Mouse (Mus musculus) ovary, adult 18-20 months (tissue): ENCODE results near the gene Negr1.

Source experiments
- DNase-seq: peaks from one replicate; pipeline ENCODE4 v3.0.0; 2022; ENCODE audit warnings: low spot score, mixed read lengths

Negr1 gene

DNA sequence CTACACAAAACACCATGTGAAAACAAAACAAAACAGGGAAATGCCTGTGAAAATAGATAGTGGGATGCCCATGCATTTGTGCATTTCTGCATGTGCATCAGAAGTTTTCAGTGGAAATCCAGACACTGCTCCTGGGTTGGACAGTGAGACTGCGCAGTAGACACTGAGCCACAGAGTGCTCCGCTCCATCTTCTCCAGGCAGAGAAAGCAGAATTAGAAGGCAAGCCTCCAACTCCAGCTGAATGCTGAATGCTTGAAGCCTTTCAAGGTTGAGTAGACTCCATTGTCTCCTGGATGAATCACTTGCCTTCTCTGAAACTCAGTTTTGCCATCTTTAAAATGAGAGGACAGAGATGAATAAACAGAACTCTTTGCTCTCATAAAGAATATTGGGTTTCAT is 546.6 kb downstream of the Negr1 start:
- no peak for DNase-seq

GRCm38 (mm10) chr3:157109308-157109707 is 547.7 kb downstream of the Negr1 start:
- DNase-seq, result no peak

- no peak for DNase-seq
Measured at GRCm38 (mm10) chr3:157115105-157115760, 553.6 kb downstream of the Negr1 start.

GRCm38 (mm10) chr3:157116024-157116423 is 554.4 kb downstream of the Negr1 start:
- no peak for DNase-seq

DNA sequence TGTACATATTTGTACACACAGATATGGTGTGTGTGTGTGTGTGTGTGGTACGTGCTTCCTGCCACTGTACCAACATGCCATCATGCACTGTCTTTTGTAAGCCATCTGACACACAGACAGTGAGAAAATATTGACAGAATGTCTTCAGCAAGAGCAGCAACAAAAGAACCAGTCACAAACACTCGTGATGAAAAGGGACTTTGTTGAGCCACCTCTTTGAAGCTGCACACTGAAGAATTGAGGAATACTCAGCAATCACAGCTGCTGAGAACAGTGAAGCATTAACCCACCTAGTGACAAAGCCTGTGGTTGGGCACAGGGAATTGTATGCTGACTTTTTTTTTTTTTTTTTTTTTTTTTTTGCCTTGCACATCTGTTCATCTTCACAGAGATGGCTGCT is 558.3 kb downstream of the Negr1 start:
- no peak for DNase-seq

GRCm38 (mm10) chr3:157146124-157146855 is 584.7 kb downstream of the Negr1 start:
- no peak for DNase-seq

GRCm38 (mm10) chr3:157154902-157155301 is 593.3 kb downstream of the Negr1 start:
- DNase-seq, result no peak

DNA sequence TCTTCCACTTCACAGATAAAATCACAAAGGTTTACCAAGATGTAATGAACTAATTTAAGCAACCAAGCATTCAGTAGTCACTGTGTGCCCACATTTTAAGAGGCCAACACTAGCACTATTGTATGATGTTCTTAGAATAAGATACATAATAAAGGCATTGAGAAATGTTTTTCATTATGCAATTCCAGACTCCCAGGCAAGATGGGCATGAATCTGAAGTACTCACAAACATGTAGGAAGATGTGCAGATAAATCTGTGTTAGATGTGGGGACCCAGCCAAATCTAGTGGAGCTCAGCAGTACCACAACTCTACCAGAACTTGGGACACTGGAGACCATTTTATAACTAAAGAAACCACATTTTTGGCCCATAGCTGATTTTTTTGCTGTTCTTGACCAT is 593.9 kb downstream of the Negr1 start:
- no peak for DNase-seq

DNA sequence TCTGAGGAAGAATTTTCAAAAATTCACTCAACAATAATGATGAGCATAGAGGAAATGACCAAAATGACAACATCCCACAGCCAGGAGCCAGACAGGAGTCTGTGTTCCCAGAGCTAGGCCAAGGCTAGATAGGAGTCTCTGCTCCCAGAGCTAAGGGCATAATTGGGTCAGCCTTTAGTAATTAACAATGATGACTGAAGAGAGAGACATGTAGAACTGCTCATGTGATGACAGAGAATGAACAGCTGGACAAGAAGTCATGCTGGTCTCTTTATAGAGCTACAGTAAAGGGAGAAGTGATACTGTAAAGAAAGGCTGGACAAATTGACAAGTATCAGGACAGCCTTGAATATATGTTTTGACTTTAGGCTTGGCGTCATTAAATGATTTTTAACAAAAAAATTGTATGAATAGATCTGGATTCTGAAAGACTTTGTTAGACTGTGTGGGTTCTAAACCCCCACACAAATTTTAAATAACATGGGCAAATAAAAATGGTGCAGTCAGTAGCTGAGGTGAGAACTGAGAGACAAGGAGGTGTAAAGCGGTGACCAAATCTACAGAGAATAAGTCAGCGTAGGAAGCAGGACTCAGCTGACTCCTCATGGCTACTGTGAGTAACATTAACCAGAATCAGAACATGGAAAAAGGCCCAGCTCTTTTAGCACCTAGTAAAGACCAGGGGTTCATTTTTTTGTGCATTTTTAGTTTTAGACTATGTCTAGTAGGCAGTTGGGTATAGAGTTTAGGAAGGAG is 603.4 kb downstream of the Negr1 start:
- DNase-seq, result no peak

GRCm38 (mm10) chr3:157181975-157182374 is 620.4 kb downstream of the Negr1 start:
- DNase-seq, result no peak

DNA sequence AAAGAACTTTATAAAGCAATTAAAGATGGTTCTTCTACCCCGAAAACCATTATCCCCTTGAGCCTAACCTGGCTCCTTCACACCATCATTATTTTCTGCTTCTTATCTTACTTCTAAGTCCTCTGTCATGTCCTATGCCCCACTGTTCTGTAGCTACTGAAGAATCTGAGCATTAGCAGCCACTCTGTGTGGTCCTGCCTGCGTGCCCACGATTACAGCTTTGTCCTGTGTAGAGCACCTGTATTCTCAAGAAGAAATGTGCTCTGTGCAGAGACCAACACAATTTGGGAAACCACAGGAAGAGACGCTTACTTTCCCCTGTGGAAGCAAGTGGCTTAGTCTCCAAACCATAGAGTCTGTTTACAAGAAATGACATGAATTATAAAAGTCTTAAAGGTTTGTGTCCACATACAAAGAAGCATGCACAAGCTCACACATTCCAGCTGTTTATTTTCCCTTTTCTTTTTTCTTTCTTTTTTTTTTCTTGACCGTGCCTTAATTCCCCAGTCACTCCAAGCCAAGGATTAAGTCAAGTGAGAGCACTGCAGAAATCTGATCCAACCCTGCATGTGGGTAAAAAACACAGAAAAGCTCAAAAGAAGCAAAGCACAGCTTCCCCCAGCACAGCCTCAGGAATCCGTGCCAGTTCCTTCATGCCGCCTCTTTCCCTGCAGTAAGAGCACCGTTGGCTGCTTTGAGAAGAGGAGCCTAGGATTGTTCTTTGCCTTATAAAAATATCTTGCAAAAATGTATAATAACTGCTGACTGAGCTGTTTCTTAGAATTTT is 627.5 kb downstream of the Negr1 start:
- no peak for DNase-seq

DNA sequence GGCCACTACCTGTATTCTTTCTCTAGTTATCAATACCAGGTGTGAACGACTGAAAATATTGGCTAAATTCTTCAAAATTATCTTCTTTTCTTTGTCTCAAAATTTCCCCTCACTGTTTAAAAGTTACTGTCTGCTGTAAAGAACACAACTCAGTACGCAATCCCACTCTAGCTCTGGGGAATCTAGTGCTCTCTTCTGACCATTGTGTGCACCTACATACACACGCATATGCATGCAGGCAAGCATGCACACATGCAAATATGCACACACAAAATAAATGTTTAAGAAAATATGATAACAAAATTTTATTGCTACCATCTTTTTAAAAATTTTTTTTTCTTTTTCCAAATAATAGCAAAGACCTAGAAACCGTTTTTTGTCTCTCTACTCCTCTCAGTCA is 628.2 kb downstream of the Negr1 start:
- no peak for DNase-seq

DNA sequence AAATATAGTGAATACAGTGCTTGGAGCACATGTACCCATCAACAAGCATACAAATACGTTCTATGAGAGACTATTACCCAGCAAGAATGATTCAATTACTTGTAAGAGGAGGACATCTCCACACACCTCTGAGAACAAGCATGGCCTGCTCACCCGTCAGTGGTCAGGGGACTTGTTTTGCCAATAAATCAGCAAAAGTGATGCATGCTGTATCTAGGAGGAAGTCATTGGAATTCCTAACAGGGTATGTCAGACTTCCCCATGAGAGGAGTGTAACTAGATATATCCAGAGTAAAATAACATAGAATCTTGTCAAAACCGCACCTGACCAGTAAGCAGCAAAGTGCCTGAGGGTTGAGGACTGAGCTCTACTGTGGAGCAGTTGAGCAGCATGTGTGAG is 629.0 kb downstream of the Negr1 start:
- no peak for DNase-seq

- no peak for DNase-seq
Measured at GRCm38 (mm10) chr3:157192021-157192420, 630.4 kb downstream of the Negr1 start.

DNA sequence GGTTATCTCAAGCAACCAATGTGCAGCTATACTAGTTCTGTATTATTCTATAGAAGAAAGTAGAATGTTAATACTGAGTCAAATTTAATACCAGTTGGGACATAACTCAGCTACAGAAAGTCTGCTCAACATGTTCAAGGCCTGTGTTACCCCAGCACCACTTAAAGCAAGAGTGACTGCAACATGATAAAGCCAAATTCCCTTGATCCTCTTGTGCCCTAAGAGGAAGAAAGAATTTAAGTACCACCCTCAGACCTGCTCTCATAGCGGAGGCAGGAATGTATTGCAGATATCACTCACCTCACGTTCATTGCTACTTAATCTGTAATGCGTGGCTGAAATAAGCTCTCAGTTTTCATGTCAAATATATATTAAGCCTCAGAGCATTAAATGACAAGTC is 631.5 kb downstream of the Negr1 start:
- DNase-seq, result no peak

DNA sequence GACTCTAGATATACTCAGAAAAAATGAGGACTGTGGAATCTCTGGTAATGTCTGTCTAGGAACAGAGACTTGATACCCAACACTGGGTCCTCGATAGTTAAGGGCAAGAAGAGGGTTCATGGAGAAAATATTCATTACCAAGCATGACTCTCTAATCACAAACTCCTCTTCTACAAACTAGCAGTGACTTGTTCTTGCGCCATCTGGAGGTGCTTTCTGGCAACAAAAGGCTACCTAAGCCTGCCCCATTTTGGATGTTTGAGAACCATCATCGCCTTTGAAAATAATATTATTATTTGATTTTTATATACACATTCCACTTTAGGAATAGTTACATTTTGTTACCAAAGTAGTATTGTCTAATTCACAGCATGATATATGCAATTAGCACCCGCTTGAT is 637.1 kb downstream of the Negr1 start:
- no peak for DNase-seq

- DNase-seq, result no peak
Measured at GRCm38 (mm10) chr3:157201726-157202125, 640.1 kb downstream of the Negr1 start.

DNA sequence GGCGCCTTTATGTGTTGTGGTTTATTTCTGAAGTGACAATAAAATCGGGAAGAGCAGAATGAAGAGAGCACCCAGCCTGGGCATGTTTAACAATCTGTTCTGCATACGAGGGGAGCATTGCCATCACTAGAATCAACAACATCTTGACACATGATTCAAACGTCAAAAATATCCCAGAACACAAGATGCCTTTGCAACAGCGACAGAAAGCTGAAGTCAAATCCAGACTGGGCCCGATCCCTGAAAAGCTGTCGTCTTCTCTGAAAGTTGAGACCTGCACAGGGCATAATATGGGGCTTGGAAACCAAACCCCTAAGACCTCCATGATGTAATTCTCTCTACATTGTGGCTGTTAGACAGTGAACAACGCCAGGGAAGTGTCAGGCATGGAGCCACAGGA is 642.0 kb downstream of the Negr1 start:
- no peak for DNase-seq

GRCm38 (mm10) chr3:157206752-157207151 is 645.2 kb downstream of the Negr1 start:
- DNase-seq, result no peak

GRCm38 (mm10) chr3:157208966-157209365 is 647.4 kb downstream of the Negr1 start:
- no peak for DNase-seq

- no peak for DNase-seq
Measured at GRCm38 (mm10) chr3:157209386-157209785, 647.8 kb downstream of the Negr1 start.
